Mouse (Mus musculus) forebrain, postnatal 0 days (tissue): ENCODE results near the gene Gm20390. TPM values are rescaled to one million over a fixed set of nuclear protein-coding genes. Genes with fewer than 3 reads are reported as not detected.

Experiments used
- ATAC-seq: fragments of 200-750 bp; cut with Nextera tagmentation; 2 replicates; pipeline ENCODE4 v1.8.0; 2017; ENCODE audit warnings: mild to moderate bottlenecking, moderate library complexity
- DNase-seq: peaks from one replicate; pipeline ENCODE4 v3.0.0-alpha.2; 2015
- H3K27ac ChIP-seq: fragments of 300-500 bp; sonication (generic); 2 replicates; pipeline ENCODE4 v1.5.1; 2014; ENCODE audit warnings: low read depth, mild to moderate bottlenecking, antibody characterized with exemption, low read length, moderate library complexity, mixed read lengths
- H3K27me3 ChIP-seq: fragments of 300-500 bp; sonication (generic); 2 replicates; pipeline ENCODE4 v1.6.1; 2014; ENCODE audit warnings: mild to moderate bottlenecking, low read length, mixed read lengths; ENCODE audit not compliant: insufficient read depth
- H3K36me3 ChIP-seq: fragments of 300-500 bp; sonication (generic); 2 replicates; pipeline ENCODE4 v1.6.1; 2014; ENCODE audit warnings: mild to moderate bottlenecking, moderate library complexity; ENCODE audit not compliant: insufficient read depth
- H3K4me1 ChIP-seq: fragments of 300-500 bp; sonication (generic); 2 replicates; pipeline ENCODE4 v1.6.1; 2014; ENCODE audit warnings: antibody characterized with exemption; ENCODE audit not compliant: insufficient read depth
- H3K4me2 ChIP-seq: fragments of 300-500 bp; sonication (generic); 2 replicates; pipeline ENCODE4 v1.6.1; 2014; ENCODE audit warnings: low read depth, mild to moderate bottlenecking, moderate library complexity
- H3K4me3 ChIP-seq: fragments of 300-500 bp; sonication (generic); 2 replicates; pipeline ENCODE4 v1.5.1; 2014; ENCODE audit warnings: low read depth, low read length, mixed read lengths
- H3K9ac ChIP-seq: fragments of 300-500 bp; sonication (generic); 2 replicates; pipeline ENCODE4 v1.6.1; 2014; ENCODE audit warnings: mild to moderate bottlenecking
- H3K9me3 ChIP-seq: fragments of 300-500 bp; sonication (generic); 2 replicates; pipeline ENCODE4 v1.6.1; 2016; ENCODE audit warnings: low read length
- CTCF ChIP-seq: sonication (generic); IDR thresholded peaks from 2 replicates; pipeline ENCODE4 v1.5.1; 2016; ENCODE audit warnings: antibody characterized with exemption, control low read depth, low read depth
- WGBS: fragments of 180-500 bp; shearing (Covaris S2); extraction: QIAGEN DNeasy Blood & Tissue Kit; methylation state at CpG from one replicate; pipeline ENCODE4 v1.1.7; 2014; 5-methylcytosine and 5-hydroxymethylcytosine counted together
- polyA plus RNA-seq: library from polyadenylated mRNA; unstranded; fragments of >200 nt; fragmentation: Nextera tagmentation; extraction: Ambion mirVana; gene quantifications from 2 replicates; pipeline ENCODE4 v1.2.1, GENCODE M21; 2015
- total RNA-seq: library from RNA; depleted of rRNA; stranded (reverse); fragments of >200 nt; gene quantifications from 2 replicates; pipeline ENCODE4 v1.2.3, GENCODE M21; 2014

Gene Gm20390
- total and polyA plus RNA-seq, 2 experiments from 2014 or later = 90.4 to 448 TPM

DNA sequence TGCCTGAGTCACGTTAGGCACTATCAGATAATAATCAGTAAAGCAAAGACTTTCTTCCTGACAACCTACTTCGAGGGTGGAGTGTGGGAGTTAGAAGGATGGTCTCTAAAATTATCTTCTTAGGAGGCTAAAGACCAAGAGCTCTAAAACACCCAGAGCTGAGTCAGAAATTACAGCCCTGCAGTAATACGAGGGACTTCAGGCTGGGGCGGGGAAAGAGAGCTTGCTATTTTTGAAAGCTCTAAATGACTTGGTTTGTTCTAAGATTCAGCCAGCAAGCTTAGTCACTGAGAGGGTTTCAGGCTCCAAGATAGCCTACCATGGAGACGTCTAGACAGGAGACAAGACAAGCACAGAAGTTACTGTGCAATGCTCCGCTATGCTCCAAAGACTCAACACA lies 2.7 kb downstream of the Gm20390 start:
- 95% methylated on average over 6 of the region's 6 CpGs for WGBS
- no peak for TF ChIP-seq CTCF
- peaks cover 49% of the 10 kb centered on the region for H3K36me3 ChIP-seq

DNA sequence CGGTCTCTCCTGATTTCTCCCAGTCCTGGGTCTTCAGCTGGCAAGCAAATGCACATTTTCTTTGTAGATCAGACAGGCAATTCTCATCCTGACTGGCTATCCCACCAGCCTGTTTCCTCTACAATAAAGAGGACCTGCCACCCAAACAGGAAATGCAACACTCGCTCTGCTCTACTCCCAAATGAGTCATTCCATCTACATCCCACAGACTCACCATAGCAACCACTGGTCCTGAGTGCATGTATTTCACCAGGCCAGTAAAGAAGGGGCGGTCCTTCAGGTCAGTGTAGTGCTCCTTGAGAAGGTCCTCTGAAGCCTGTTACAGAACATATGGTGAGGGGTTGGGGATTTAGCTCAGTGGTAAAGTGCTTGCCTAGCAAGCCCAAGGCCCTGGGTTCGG lies 5.1 kb downstream of the Gm20390 start:
- H3K36me3 ChIP-seq = peaks cover 71% of the 10 kb centered on the region
- WGBS = 72% methylated on average over 4 of the region's 4 CpGs
- no peak for ATAC-seq

More for the DNA sequence above, 2.7 kb downstream of the Gm20390 start:
- no peak for DNase-seq
- Histone ChIP-seq H3K9me3 (no peaks in the 10 kb centered on the region), H3K9ac (no peak overlapping the region), H3K27ac (no peak overlapping the region), H3K4me3 (no peak overlapping the region), H3K27me3 (no peaks in the 10 kb centered on the region), H3K4me2 (no peak overlapping the region), H3K4me1 (0 out of 2 replicates have a peak, but pooled peaks cover 4% of the 10 kb centered on the region)
- ATAC-seq = no peak

DNA sequence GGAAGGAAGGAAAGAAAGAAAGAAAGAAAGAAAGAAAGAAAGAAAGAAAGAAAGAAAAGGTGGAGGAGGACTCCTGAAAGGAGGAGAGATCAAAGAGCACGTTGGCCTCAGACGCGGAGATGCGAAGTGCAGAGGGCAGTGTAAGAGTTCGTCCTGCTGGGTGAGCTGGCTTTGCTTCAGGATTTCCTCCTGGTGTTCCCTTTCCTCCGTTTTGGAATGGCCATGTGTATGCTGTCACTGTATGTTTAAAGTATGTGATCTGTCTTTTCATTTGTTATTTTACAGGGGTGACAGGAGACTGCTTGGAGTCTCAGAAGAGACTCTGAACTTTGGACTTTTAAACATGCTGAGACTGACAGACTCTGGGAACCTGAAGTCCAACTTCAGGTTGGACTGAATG lies 6.6 kb downstream of the Gm20390 start:
- Histone ChIP-seq H3K9ac (no peak overlapping the region), H3K36me3 (peaks cover 74% of the 10 kb centered on the region), H3K27ac (no peak overlapping the region), H3K4me2 (no peak overlapping the region), H3K4me3 (no peak overlapping the region), H3K4me1 (no peaks in the 10 kb centered on the region), H3K9me3 (no peaks in the 10 kb centered on the region), H3K27me3 (no peaks in the 10 kb centered on the region)
- no peak for TF ChIP-seq CTCF
- no peak for ATAC-seq
- 95% methylated on average over 6 of the region's 6 CpGs for WGBS
- DNase-seq = no peak

More for the DNA sequence above, 5.1 kb downstream of the Gm20390 start:
- H3K4me1 ChIP-seq = 0 out of 2 replicates have a peak, but pooled peaks cover 4% of the 10 kb centered on the region
- no peak for TF ChIP-seq CTCF
- no peak overlapping the region for H3K27ac ChIP-seq
- no peak overlapping the region for H3K4me2 ChIP-seq
- H3K4me3 ChIP-seq = no peak overlapping the region
- H3K9ac ChIP-seq = no peak overlapping the region
- DNase-seq = no peak
- H3K9me3 ChIP-seq = no peaks in the 10 kb centered on the region
- no peaks in the 10 kb centered on the region for H3K27me3 ChIP-seq

DNA sequence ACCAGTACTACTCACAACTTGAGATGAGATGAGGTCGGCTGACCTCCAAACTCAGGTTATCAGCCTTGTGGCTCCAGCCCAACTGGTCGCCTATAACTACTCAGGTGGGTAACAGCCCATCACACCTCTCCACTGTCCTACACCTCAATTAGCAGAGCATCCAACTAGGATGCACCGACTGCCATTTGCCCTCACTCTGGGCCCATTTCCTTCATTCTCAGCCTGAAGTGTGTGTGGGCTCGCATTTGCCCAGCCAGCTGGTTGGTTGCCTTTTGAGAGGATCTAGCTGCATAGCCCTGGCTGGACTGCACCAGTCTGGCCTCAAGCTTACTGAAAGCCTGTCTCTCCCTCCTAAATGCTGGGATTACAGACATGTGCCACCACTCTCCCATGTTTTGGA lies 10.3 kb downstream of the Gm20390 start:
- Histone ChIP-seq H3K4me3 (no peak overlapping the region), H3K9ac (no peak overlapping the region), H3K9me3 (no peaks in the 10 kb centered on the region), H3K4me2 (no peak overlapping the region), H3K27ac (0 out of 2 replicates have a peak overlapping the region, but pooled peaks have one; percentile 21), H3K4me1 (0 out of 2 replicates have a peak, but pooled peaks cover 7% of the 10 kb centered on the region), H3K36me3 (peaks cover 50% of the 10 kb centered on the region), H3K27me3 (no peaks in the 10 kb centered on the region)
- TF ChIP-seq CTCF = no peak
- WGBS = 83% methylated on average over 4 of the region's 4 CpGs
- DNase-seq = no peak
- ATAC-seq = no peak

DNA sequence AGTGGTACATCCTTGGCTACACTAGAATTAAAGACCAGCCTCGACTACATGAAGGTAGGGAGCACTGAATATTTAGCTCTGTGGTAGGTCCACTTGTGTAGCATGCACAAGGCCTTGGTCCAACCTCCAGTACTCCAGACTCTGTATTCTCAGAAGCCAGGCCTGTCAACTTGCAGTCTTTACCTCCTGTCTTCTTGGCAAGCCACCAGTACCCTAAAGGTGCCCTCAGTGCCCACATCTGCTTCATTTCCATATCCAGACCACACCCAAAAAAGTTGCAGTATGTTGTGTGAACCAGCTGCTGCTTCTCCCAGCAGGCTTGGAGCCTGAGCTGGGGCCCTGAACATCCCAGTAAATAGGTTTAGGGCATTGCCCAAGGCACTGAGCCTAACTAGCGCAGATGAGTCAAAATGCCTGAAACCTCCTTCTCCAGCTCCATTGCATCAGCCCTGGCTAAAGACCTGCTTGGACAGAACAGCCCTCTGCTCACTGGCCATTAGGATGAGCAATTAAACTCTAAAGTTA lies 11.0 kb downstream of the Gm20390 start:
- Histone ChIP-seq H3K4me1 (0 out of 2 replicates have a peak, but pooled peaks cover 7% of the 10 kb centered on the region), H3K4me3 (no peak overlapping the region), H3K27ac (peak overlapping the region; percentile 81; the same call in 1 of the 2 replicates), H3K36me3 (peaks cover 48% of the 10 kb centered on the region), H3K4me2 (no peak overlapping the region), H3K9me3 (no peaks in the 10 kb centered on the region), H3K27me3 (no peaks in the 10 kb centered on the region), H3K9ac (no peak overlapping the region)
- ATAC-seq (no peak), DNase-seq (no peak)
- 94% methylated on average over 2 of the region's 2 CpGs for WGBS
- no peak for TF ChIP-seq CTCF

DNA sequence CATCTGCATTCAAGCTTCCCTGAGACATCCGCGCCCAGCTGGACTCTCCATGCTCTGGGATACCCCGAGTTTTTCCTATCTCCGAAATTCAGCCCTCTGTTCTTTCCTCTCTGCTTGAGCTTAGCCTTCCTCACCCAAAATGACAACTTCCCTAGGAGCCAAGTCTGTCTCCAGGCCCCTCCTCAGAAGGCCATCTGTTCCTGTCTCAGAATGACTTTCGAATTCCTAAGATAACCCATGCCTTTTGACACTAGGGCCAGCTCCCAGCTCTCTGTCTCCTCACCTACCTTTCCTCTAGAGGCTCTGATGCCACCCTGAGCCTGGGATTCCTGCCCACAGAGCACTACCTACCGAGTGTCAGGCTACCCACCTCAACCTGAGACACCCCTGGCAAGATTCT lies 11.9 kb downstream of the Gm20390 start, which contains the start of gene Nme2:
Gene Nme2, minus strand, starts transcription at position 101 of the 400 bp plus-strand sequence.
- H3K4me3 ChIP-seq = peak within 1 kb of the TSS; percentile 62
- H3K4me2 ChIP-seq = peak within 1 kb of the TSS; percentile 86
- no peaks in the 10 kb centered on the region for H3K9me3 ChIP-seq
- H3K36me3 ChIP-seq = peaks cover 42% of the 10 kb centered on the region
- H3K27me3 ChIP-seq = no peaks in the 10 kb centered on the region
- WGBS = 2% methylated on average over 6 of the region's 6 CpGs
- TF ChIP-seq CTCF = no peak
- H3K4me1 ChIP-seq = 0 out of 2 replicates have a peak, but pooled peaks cover 7% of the 10 kb centered on the region
- ATAC-seq (peak; percentile 24), DNase-seq (no peak)
- peak within 1 kb of the TSS; percentile 73 for H3K9ac ChIP-seq
- H3K27ac ChIP-seq = peak within 1 kb of the TSS; percentile 81

DNA sequence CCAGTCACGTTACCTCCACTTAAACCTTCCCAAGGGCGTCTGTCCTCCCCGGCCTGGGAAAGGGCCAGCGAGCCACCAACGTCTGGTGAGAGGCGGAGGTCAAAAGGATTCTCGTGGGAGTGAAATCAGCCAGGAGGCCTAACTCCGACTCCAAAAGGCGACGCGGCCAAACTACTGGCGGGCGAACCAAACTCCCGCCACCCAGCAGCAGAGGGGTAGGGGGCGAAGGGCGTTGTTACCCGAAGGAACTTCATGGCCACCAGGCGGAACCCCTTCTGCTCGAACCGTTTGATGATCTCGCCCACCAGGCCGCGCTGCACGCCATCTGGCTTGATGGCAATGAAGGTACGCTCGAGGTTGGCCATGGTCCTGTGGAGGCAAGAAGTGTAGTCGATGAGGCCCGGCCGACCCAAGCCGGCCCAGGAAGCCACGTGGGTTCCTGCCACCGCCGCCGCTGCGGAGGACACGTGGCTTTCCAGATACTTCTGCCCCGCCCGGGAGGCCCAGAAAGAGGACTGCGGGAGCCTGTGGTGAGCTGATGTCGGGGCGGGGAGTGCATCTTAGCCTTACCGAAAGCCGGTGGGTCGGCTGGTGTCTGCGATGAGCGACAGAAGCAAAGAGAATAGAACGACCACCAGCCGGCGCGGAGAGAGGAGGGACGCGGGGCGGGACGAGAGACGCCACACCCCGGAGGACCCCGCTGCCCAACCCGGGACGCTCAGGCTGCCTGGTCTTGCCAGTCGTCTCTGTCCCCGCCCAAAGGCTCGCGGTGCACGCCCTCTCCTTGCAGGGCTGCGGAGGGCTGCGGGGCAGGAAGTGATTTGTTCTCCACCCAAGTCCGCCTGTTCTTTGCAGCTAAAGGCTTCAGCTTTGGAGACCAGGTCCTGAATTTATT lies 12.6 kb downstream of the Gm20390 start:
- H3K4me3 ChIP-seq = peak overlapping the region; percentile 62
- no peaks in the 10 kb centered on the region for H3K9me3 ChIP-seq
- H3K27me3 ChIP-seq = no peaks in the 10 kb centered on the region
- peaks cover 41% of the 10 kb centered on the region for H3K36me3 ChIP-seq
- peak overlapping the region; percentile 81 for H3K27ac ChIP-seq
- H3K4me1 ChIP-seq = 0 out of 2 replicates have a peak, but pooled peaks cover 7% of the 10 kb centered on the region
- WGBS = 3% methylated on average over 67 of the region's 67 CpGs
- peak; percentile 96 for ATAC-seq
- H3K4me2 ChIP-seq = peak overlapping the region; percentile 86
- TF ChIP-seq CTCF = peak; percentile 71
- H3K9ac ChIP-seq = peak overlapping the region; percentile 73
- peak; percentile 86 for DNase-seq
